Mouse (Mus musculus) activated CD4-positive, CD25-positive, alpha-beta regulatory T cell, adult 4 months (primary cell): ENCODE results near the gene Lipk. TPM values are rescaled to one million over a fixed set of nuclear protein-coding genes. Genes with fewer than 3 reads are reported as not detected.

Experiments
- polyA plus RNA-seq, 2 experiments: library from polyadenylated mRNA; unstranded; fragments of 100-300 nt; shearing (Covaris generic); gene quantifications; one replicate each; pipeline ENCODE4 v1.2.1; 2017

Lipk gene
- polyA plus RNA-seq, 2 experiments from 2014 or later: not detected

Other genes starting within 250 kb of the Lipk start
- gene Lipo3, start 246.3 kb upstream of the Lipk start, polyA plus RNA-seq: 1 to 10 TPM; 5.9 to 7.7 TPM
- not detected for gene Lipo1, start 220.8 kb upstream of the Lipk start, polyA plus RNA-seq
- not detected for gene Lipf, start 47.1 kb upstream of the Lipk start, polyA plus RNA-seq
- gene Lipn, start 59.1 kb downstream of the Lipk start, polyA plus RNA-seq: not detected
- gene Lipm, start 92.6 kb downstream of the Lipk start, polyA plus RNA-seq: not detected
- gene Ankrd22, start 157.8 kb downstream of the Lipk start, polyA plus RNA-seq: not detected
- 10 to 100 TPM; 85.1 to 89.6 TPM for gene Stambpl1, start 183.9 kb downstream of the Lipk start, polyA plus RNA-seq
- gene Acta2, start 247.3 kb downstream of the Lipk start, polyA plus RNA-seq: under 1 TPM in 1 of 2 experiments, not detected in 1; 0.32 TPM